Mouse (Mus musculus): Measurements from ENCODE around the gene Nfia.
A peak's percentile ranks its signal among the peaks of the same experiment; 100 is the strongest.

The Nfia gene

DNA sequence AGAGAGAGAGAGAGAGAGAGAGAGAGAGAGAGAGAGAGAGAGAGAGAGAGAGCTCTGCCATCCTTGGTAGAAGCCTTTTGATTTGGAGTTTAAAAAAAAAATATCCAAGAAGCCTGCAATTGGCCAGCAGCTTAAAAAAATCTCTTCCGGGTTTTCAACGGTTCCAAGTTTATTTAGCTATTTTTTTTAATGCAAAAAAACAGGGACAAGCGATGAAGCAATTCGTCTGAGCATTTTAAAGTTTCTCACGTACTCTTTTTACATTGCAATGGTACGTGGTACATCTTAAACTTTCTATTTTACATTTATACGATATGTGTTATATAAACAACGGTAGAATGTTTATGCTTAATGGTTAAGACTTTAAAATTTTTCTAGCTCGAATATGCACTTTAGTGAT is at the start of gene Nfia:
TSS of gene Nfia (plus strand) at position 94 of the 400 bp plus-strand sequence.
- DNase-seq = peak in 1 of 2 experiments; percentile 63

DNA sequence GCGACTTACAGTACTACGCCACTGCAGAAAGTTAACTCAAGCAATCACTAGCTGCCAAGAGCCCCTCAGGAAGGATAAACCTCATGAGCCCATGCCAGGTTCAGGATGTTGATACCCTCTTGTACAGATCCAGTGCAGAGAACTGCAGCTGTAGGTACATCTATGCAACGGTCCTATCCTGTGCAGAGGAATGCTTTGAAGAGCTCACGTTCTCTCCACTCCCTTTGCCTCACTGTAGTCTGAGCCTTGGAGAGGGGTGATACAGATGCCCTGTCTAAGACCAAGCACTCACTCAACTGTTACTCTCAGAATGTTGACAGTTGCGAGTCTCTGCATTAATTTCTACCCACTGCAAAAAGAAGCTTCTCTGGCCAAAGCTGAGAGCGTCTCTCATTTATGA is 49.2 kb upstream of the Nfia start:
- DNase-seq = no peak

GRCm38 (mm10) chr4:97728520-97728919 is 44.0 kb upstream of the Nfia start:
- no peak for DNase-seq

DNA sequence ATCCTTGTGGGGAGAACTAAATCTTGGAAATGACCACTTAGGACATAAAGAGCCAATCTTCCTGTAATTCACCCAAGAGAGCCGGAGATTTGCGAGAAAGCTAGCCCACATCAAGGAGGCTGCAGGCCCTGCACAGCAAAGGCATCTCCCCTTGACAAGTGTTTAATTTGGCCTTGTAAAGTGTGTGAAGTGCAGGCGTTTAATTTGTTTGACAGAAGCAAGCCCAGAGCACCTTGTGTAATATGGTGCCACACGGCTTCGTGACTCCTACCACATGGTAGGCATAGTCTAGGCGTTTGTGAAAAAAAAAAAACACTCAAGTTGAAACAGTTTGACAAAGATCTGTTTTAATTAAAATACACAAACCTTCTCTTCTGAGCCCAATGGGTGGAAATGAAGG is 42.5 kb upstream of the Nfia start:
- no peak for DNase-seq

DNA sequence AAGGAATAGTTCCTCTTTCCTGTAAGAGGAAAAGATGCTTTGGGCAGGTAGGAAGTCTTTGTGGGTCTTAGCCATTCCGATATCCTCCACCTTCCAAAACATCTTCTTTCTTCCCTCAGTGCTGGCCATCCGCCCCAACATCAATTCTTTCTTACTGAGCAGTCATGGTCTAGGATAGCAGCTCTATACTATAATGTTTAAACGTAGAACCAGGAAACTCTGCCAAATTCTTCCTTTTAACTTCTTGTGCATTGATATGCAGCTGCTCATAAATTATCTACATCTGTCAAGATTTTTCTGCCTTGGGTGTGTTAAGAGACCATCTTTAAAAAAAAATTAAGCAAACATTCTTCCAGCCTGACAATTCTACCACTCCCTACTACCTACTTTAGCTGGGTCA is 42.1 kb upstream of the Nfia start:
- DNase-seq = no peak

- DNase-seq = no peak
These were observed 39.1 kb upstream of the Nfia start for GRCm38 (mm10) chr4:97733392-97733791.

GRCm38 (mm10) chr4:97743932-97744331 is 28.6 kb upstream of the Nfia start:
- DNase-seq = no peak

GRCm38 (mm10) chr4:97745296-97746105 is 27.0 kb upstream of the Nfia start:
- DNase-seq = peak; percentile 72 to 90

DNA sequence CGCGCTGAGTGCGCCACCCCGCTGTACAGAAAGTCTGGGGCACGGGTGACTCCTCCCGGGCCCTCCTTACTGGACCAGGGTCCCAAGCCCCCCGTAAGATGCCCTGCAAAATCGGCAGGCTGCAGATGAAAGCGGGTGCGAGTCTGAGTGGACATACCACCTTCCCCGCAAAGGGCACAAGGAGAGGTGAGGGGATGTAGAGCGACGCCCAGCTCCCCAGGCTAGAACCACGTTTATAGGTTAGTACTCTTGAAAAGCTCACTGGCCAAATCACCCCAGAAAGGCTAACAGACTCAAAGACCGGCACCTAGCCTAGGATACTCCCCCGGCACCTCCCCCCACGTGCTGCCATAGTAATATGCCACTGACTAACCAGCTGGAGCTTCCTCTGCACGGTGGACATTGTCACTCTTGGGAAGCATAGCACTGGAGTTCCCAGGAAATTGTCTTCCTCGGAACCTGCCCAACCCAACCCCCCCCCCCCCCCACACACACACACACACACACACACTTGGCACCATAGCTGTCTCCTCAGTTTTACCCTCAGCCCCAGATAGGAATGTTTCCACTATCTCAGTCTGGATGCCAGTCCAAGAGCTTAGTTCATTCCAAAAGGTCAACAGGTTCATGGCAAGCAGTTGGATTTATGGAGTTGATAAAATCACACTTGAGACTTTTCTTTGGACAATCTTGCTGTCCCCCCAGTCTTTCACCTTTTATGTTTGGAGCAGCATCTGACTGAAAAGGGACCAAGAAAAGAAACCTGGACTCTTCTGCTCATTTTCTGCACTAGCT is 26.2 kb upstream of the Nfia start:
- peak in 1 of 2 experiments; percentile 48 for DNase-seq

GRCm38 (mm10) chr4:97750401-97750800 is 22.1 kb upstream of the Nfia start:
- no peak for DNase-seq

- DNase-seq = peak; percentile 94 to 97
These were observed 21.5 kb upstream of the Nfia start for GRCm38 (mm10) chr4:97751030-97751482.

GRCm38 (mm10) chr4:97751483-97752251 is 20.9 kb upstream of the Nfia start:
- DNase-seq = peak; percentile 87 to 88

GRCm38 (mm10) chr4:97752276-97753010 is 20.1 kb upstream of the Nfia start:
- DNase-seq = no peak

- no peak for DNase-seq
These were observed 19.0 kb upstream of the Nfia start for GRCm38 (mm10) chr4:97753521-97753920.

GRCm38 (mm10) chr4:97754241-97754640 is 18.3 kb upstream of the Nfia start:
- peak; percentile 86 for DNase-seq

GRCm38 (mm10) chr4:97757207-97757977 is 15.1 kb upstream of the Nfia start:
- peak; percentile 68 to 83 for DNase-seq

- DNase-seq = peak in 1 of 2 experiments; percentile 64
These were observed 14.5 kb upstream of the Nfia start for GRCm38 (mm10) chr4:97757978-97758461.

DNA sequence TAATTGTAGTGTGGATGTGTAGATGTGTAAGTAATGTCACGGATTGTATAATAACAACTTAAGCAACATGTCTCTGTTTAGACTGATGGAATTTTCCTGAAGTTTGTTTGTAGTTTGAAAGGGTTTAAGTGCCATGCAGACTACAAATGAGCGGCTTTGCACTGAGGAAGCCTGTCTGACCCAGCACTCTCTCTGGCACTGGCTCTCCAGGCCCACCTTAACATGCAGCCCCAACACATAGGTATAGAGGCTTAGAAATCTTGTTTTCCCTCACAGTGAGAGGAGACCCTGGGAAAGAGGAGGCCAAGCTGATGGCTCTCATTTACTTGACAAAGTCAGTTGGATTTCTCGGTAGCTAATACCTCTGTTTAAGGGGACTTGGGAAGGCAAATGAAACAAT is 13.9 kb upstream of the Nfia start:
- DNase-seq = no peak

GRCm38 (mm10) chr4:97764616-97765015 is 7.9 kb upstream of the Nfia start:
- DNase-seq = no peak

GRCm38 (mm10) chr4:97765341-97766020 is 7.1 kb upstream of the Nfia start:
- peak; percentile 80 to 90 for DNase-seq

- no peak for DNase-seq
These were observed 6.4 kb upstream of the Nfia start for GRCm38 (mm10) chr4:97766100-97766499.
